Mouse (Mus musculus): ENCODE measurements around the gene Wnt10a. TPM values are rescaled to one million over a fixed set of nuclear protein-coding genes. Genes with fewer than 3 reads are reported as not detected.
"Not testable (repeated sequence)": the region's sequence is repeated elsewhere in the genome, so short reads cannot be mapped to it uniquely, and the experiment has no call there.

Gene Wnt10a
- polyA plus RNA-seq, 1 experiment from 2014 or later = not detected

- peak overlapping the region; percentile 87 for H3K9ac ChIP-seq (ENCODE audit: low read length)
- no peaks in the 10 kb centered on the region for H3K36me3 ChIP-seq (ENCODE audit: control insufficient read depth, insufficient read depth, low read length)
- peak overlapping the region; percentile 74 to 77 for H3K4me3 ChIP-seq (ENCODE audit: control insufficient read depth in 1 of 2, insufficient read depth in 1 of 2, low read depth in 1 of 2, low read length in 2 of 2)
- no peak; the same call in 1 of the 2 replicates for ATAC-seq (ENCODE audit: insufficient number of reproducible peaks, insufficient read depth, low FRiP score, low read depth)
- peaks cover 0 to 8% of the 10 kb centered on the region in 2 experiments; a peak in 1 of 4 replicates for H3K4me1 ChIP-seq (ENCODE audit: control insufficient read depth in 2 of 2, insufficient read depth in 2 of 2, low read length in 2 of 2)
- H3K27me3 ChIP-seq (ENCODE audit: control insufficient read depth, insufficient read depth, low read length) = no peaks in the 10 kb centered on the region
- H3K4me2 ChIP-seq (ENCODE audit: low read length) = peak overlapping the region; percentile 77
- H3K9me3 ChIP-seq (ENCODE audit: control insufficient read depth, low read length) = no peaks in the 10 kb centered on the region
- peak overlapping the region; percentile 71 to 80 for H3K27ac ChIP-seq (replicated peaks in 1 of 2; ENCODE audit: control insufficient read depth in 1 of 2, insufficient read depth in 1 of 2, low read depth in 2 of 2, low read length in 2 of 2)
- 17% methylated on average over 14 of the region's 14 CpGs for WGBS
Observed at GRCm38 (mm10) chr1:74817219-74817618, 25.9 kb downstream of the Wnt10a start.

- Histone ChIP-seq H3K36me3 (ENCODE audit: control insufficient read depth, insufficient read depth, low read length) (no peaks in the 10 kb centered on the region), H3K4me3 (ENCODE audit: control insufficient read depth in 1 of 2, insufficient read depth in 1 of 2, low read depth in 1 of 2, low read length in 2 of 2) (no peak overlapping the region), H3K27me3 (ENCODE audit: control insufficient read depth, insufficient read depth, low read length) (no peaks in the 10 kb centered on the region), H3K27ac (replicated peaks in 1 of 2; ENCODE audit: control insufficient read depth in 1 of 2, insufficient read depth in 1 of 2, low read depth in 2 of 2, low read length in 2 of 2) (no peak overlapping the region), H3K4me2 (ENCODE audit: low read length) (no peak overlapping the region), H3K9me3 (ENCODE audit: control insufficient read depth, low read length) (no peaks in the 10 kb centered on the region), H3K9ac (ENCODE audit: low read length) (no peak overlapping the region), H3K4me1 (ENCODE audit: control insufficient read depth in 2 of 2, insufficient read depth in 2 of 2, low read length in 2 of 2) (peaks cover 0 to 8% of the 10 kb centered on the region in 2 experiments; a peak in 1 of 4 replicates)
- ATAC-seq (ENCODE audit: insufficient number of reproducible peaks, insufficient read depth, low FRiP score, low read depth) = no peak
- 91% methylated on average over 1 of the region's 1 CpGs for WGBS
Observed at GRCm38 (mm10) chr1:74818509-74818908, 27.2 kb downstream of the Wnt10a start.

DNA sequence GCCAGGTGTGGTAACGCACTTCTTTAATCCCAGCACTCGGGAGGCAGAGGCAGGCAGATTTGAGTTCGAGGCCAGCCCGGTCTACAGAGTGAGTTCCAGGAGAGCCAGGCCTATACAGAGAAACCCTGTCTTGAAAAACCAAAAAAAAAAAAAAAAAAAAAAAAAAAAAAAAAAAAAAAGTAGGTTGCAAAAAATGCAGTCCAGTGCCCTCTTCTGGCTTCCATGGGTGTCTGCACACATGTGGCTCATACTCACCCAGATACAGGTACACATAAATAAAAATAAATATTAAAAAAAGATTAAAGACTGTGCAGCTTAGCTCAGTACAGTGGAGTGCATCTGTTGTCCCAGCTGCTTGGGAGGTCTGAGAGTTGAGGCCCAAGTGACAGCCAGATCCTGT, 32.3 kb downstream of the Wnt10a start:
- not testable (repeated sequence) for H3K27me3 ChIP-seq (ENCODE audit: control insufficient read depth, insufficient read depth, low read length); H3K4me2 ChIP-seq (ENCODE audit: low read length); H3K36me3 ChIP-seq (ENCODE audit: control insufficient read depth, insufficient read depth, low read length); H3K27ac ChIP-seq (replicated peaks in 1 of 2; ENCODE audit: control insufficient read depth in 1 of 2, insufficient read depth in 1 of 2, low read depth in 2 of 2, low read length in 2 of 2); ATAC-seq (ENCODE audit: insufficient number of reproducible peaks, insufficient read depth, low FRiP score, low read depth); H3K4me3 ChIP-seq (ENCODE audit: control insufficient read depth in 1 of 2, insufficient read depth in 1 of 2, low read depth in 1 of 2, low read length in 2 of 2); H3K9me3 ChIP-seq (ENCODE audit: control insufficient read depth, low read length); H3K9ac ChIP-seq (ENCODE audit: low read length); H3K4me1 ChIP-seq (ENCODE audit: control insufficient read depth in 2 of 2, insufficient read depth in 2 of 2, low read length in 2 of 2)
- WGBS = 86% methylated on average over 4 of the region's 4 CpGs

- H3K36me3 ChIP-seq (ENCODE audit: control insufficient read depth, insufficient read depth, low read length) = no peaks in the 10 kb centered on the region
- H3K4me2 ChIP-seq (ENCODE audit: low read length) = peak overlapping the region; percentile 35; the same call in 1 of the 2 replicates
- H3K27me3 ChIP-seq (ENCODE audit: control insufficient read depth, insufficient read depth, low read length) = no peaks in the 10 kb centered on the region
- WGBS = 27% methylated on average over 14 of the region's 14 CpGs
- H3K9me3 ChIP-seq (ENCODE audit: control insufficient read depth, low read length) = no peaks in the 10 kb centered on the region
- no peak for ATAC-seq (ENCODE audit: insufficient number of reproducible peaks, insufficient read depth, low FRiP score, low read depth)
- no peak overlapping the region for H3K27ac ChIP-seq (replicated peaks in 1 of 2; ENCODE audit: control insufficient read depth in 1 of 2, insufficient read depth in 1 of 2, low read depth in 2 of 2, low read length in 2 of 2)
- peak overlapping the region; percentile 28; the same call in 1 of the 2 replicates for H3K9ac ChIP-seq (ENCODE audit: low read length)
- peaks cover 0 to 4% of the 10 kb centered on the region in 2 experiments; a peak in 2 of 4 replicates for H3K4me1 ChIP-seq (ENCODE audit: control insufficient read depth in 2 of 2, insufficient read depth in 2 of 2, low read length in 2 of 2)
- H3K4me3 ChIP-seq (ENCODE audit: control insufficient read depth in 1 of 2, insufficient read depth in 1 of 2, low read depth in 1 of 2, low read length in 2 of 2) = no peak overlapping the region
Observed at GRCm38 (mm10) chr1:74824518-74825302, 33.4 kb downstream of the Wnt10a start.

DNA sequence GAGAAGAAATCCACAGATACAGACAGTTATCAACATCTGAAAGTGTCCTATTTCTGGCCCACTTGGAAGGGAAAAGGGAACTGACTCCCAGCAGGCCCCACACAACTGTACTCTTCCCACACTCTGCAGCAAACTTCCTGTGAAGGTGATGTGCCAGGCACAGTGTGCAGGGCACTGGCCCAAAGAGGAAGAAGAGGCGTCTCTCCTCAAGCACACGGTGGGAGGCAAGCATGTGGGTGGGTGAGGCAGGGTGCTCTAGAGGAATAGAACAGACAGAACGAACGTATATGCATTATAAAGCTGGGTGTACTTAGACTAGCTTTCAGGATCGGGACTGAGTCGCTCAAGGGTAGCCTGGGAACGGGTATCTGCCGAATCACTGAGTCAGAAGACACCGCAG, 38.7 kb downstream of the Wnt10a start:
- no peak overlapping the region for H3K4me3 ChIP-seq (ENCODE audit: control insufficient read depth in 1 of 2, insufficient read depth in 1 of 2, low read depth in 1 of 2, low read length in 2 of 2)
- H3K9ac ChIP-seq (ENCODE audit: low read length) = no peak overlapping the region
- ATAC-seq (ENCODE audit: insufficient number of reproducible peaks, insufficient read depth, low FRiP score, low read depth) = no peak
- no peak overlapping the region for H3K4me2 ChIP-seq (ENCODE audit: low read length)
- H3K36me3 ChIP-seq (ENCODE audit: control insufficient read depth, insufficient read depth, low read length) = no peaks in the 10 kb centered on the region
- H3K9me3 ChIP-seq (ENCODE audit: control insufficient read depth, low read length) = no peaks in the 10 kb centered on the region
- no peaks in the 10 kb centered on the region; the same call in 1 of the 2 replicates for H3K27me3 ChIP-seq (ENCODE audit: control insufficient read depth, insufficient read depth, low read length)
- 68% methylated on average over 9 of the region's 9 CpGs for WGBS
- no peak overlapping the region for H3K27ac ChIP-seq (replicated peaks in 1 of 2; ENCODE audit: control insufficient read depth in 1 of 2, insufficient read depth in 1 of 2, low read depth in 2 of 2, low read length in 2 of 2)
- H3K4me1 ChIP-seq (ENCODE audit: control insufficient read depth in 2 of 2, insufficient read depth in 2 of 2, low read length in 2 of 2) = no peaks in the 10 kb centered on the region; a peak in 1 of 4 replicates

- no peaks in the 10 kb centered on the region for H3K4me1 ChIP-seq (ENCODE audit: control insufficient read depth in 2 of 2, insufficient read depth in 2 of 2, low read length in 2 of 2)
- no peaks in the 10 kb centered on the region for H3K9me3 ChIP-seq (ENCODE audit: control insufficient read depth, low read length)
- no peaks in the 10 kb centered on the region for H3K36me3 ChIP-seq (ENCODE audit: control insufficient read depth, insufficient read depth, low read length)
- H3K4me3 ChIP-seq (ENCODE audit: control insufficient read depth in 1 of 2, insufficient read depth in 1 of 2, low read depth in 1 of 2, low read length in 2 of 2) = no peak overlapping the region
- no peak overlapping the region for H3K9ac ChIP-seq (ENCODE audit: low read length)
- H3K4me2 ChIP-seq (ENCODE audit: low read length) = no peak overlapping the region
- WGBS = 70% methylated on average over 3 of the region's 3 CpGs
- no peak for ATAC-seq (ENCODE audit: insufficient number of reproducible peaks, insufficient read depth, low FRiP score, low read depth)
- H3K27ac ChIP-seq (replicated peaks in 1 of 2; ENCODE audit: control insufficient read depth in 1 of 2, insufficient read depth in 1 of 2, low read depth in 2 of 2, low read length in 2 of 2) = no peak overlapping the region
- H3K27me3 ChIP-seq (ENCODE audit: control insufficient read depth, insufficient read depth, low read length) = no peaks in the 10 kb centered on the region; the same call in 1 of the 2 replicates
Observed at GRCm38 (mm10) chr1:74833255-74833654, 41.9 kb downstream of the Wnt10a start.

GRCm38 (mm10) chr1:74843090-74843489, 51.8 kb downstream of the Wnt10a start:
- H3K9ac ChIP-seq (ENCODE audit: low read length) = no peak overlapping the region
- H3K27me3 ChIP-seq (ENCODE audit: control insufficient read depth, insufficient read depth, low read length) = peaks cover 11% of the 10 kb centered on the region; the same call in 1 of the 2 replicates
- H3K36me3 ChIP-seq (ENCODE audit: control insufficient read depth, insufficient read depth, low read length) = no peaks in the 10 kb centered on the region
- no peaks in the 10 kb centered on the region for H3K4me1 ChIP-seq (ENCODE audit: control insufficient read depth in 2 of 2, insufficient read depth in 2 of 2, low read length in 2 of 2)
- ATAC-seq (ENCODE audit: insufficient number of reproducible peaks, insufficient read depth, low FRiP score, low read depth) = no peak
- WGBS = 48% methylated on average over 5 of the region's 5 CpGs
- H3K27ac ChIP-seq (replicated peaks in 1 of 2; ENCODE audit: control insufficient read depth in 1 of 2, insufficient read depth in 1 of 2, low read depth in 2 of 2, low read length in 2 of 2) = no peak overlapping the region
- H3K9me3 ChIP-seq (ENCODE audit: control insufficient read depth, low read length) = no peaks in the 10 kb centered on the region
- H3K4me3 ChIP-seq (ENCODE audit: control insufficient read depth in 1 of 2, insufficient read depth in 1 of 2, low read depth in 1 of 2, low read length in 2 of 2) = no peak overlapping the region
- no peak overlapping the region for H3K4me2 ChIP-seq (ENCODE audit: low read length)

Measured in heart, embryonic 14.5 days (tissue).